Mouse (Mus musculus): Measurements from ENCODE around the gene Prss42. TPM values are rescaled to one million over a fixed set of nuclear protein-coding genes. Genes with fewer than 3 reads are reported as not detected.

Prss42 gene
- polyA plus RNA-seq, 1 experiment from 2014 or later: not detected

- no peaks in the 10 kb centered on the region for H3K36me3 ChIP-seq (ENCODE audit: inconsistent target)
- WGBS (ENCODE audit: missing documents): 87% methylated on average over 7 of the region's 7 CpGs
- H3K79me2 ChIP-seq (ENCODE audit: inconsistent target): no peaks in the 10 kb centered on the region
- no peak overlapping the region for H3K27ac ChIP-seq
- no peak overlapping the region for H3K4me3 ChIP-seq (ENCODE audit: inconsistent target)
Measured at GRCm38 (mm10) chr9:110821436-110821835, 23.5 kb downstream of the Prss42 start.

GRCm38 (mm10) chr9:110825426-110825825 is 27.5 kb downstream of the Prss42 start:
- Histone ChIP-seq H3K36me3 (ENCODE audit: inconsistent target) (no peaks in the 10 kb centered on the region), H3K79me2 (ENCODE audit: inconsistent target) (no peaks in the 10 kb centered on the region), H3K27ac (no peak overlapping the region), H3K4me3 (ENCODE audit: inconsistent target) (no peak overlapping the region)
- 81% methylated on average over 4 of the region's 4 CpGs for WGBS (ENCODE audit: missing documents)

DNA sequence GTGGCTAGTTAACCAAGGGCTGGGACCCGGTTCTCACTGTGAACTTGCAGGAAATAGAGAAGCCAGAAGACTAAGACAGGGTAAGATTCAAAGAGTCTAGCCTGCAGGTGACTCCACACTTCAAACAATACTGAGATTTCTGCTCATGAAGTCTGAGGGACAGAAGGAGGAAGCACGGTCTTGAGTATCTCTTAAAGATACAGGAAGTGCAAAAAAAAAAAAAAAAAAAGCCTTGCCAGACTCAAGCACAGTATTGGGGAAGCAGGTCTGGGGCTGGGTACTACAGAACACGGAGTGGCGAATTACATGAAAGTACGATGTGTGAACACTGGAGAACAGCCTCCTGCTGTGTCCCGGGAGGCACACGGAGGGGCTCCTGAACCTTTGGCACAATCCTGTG is 27.9 kb downstream of the Prss42 start:
- H3K27ac ChIP-seq: no peak overlapping the region
- no peaks in the 10 kb centered on the region for H3K36me3 ChIP-seq (ENCODE audit: inconsistent target)
- no peak overlapping the region for H3K4me3 ChIP-seq (ENCODE audit: inconsistent target)
- WGBS (ENCODE audit: missing documents): 15% methylated on average over 7 of the region's 7 CpGs
- H3K79me2 ChIP-seq (ENCODE audit: inconsistent target): no peaks in the 10 kb centered on the region

GRCm38 (mm10) chr9:110826390-110826789 is 28.4 kb downstream of the Prss42 start, which contains the start of gene Prss43:
TSS of gene Prss43 (plus strand) at chr9:110826690.
- H3K4me3 ChIP-seq (ENCODE audit: inconsistent target): no peak within 1 kb of the TSS
- H3K27ac ChIP-seq: no peak within 1 kb of the TSS
- no peaks in the 10 kb centered on the region for H3K36me3 ChIP-seq (ENCODE audit: inconsistent target)
- 89% methylated on average over 1 of the region's 3 CpGs for WGBS (ENCODE audit: missing documents)
- H3K79me2 ChIP-seq (ENCODE audit: inconsistent target): no peaks in the 10 kb centered on the region

- no peaks in the 10 kb centered on the region for H3K36me3 ChIP-seq (ENCODE audit: inconsistent target)
- H3K79me2 ChIP-seq (ENCODE audit: inconsistent target): no peaks in the 10 kb centered on the region
- no peak overlapping the region for H3K27ac ChIP-seq
- H3K4me3 ChIP-seq (ENCODE audit: inconsistent target): no peak overlapping the region
- WGBS (ENCODE audit: missing documents): 87% methylated on average over 5 of the region's 5 CpGs
Measured at GRCm38 (mm10) chr9:110833021-110833420, 35.1 kb downstream of the Prss42 start.

DNA sequence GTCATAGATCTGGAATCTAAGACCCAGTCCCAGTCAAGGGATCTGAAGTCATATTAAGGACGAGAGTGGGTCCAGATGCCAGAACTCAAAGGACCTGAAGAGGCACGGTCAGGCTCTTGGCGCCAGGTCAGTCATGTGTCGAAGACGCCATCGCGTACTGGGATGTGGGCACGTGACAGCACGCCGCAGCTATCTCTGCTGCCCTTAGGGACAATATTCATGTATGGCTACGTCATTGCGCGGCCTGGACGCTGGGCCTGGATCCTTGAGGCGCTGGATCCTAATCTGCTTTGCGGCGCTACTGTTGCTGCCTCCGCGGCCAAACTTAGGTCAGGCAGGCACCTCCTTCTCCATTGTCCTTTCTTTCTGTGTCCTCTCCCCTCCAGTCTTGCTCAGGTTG is 36.4 kb downstream of the Prss42 start, which contains the start of gene Prss45:
Prss45 (plus strand) TSS at position 178 of the 400 bp plus-strand sequence.
- WGBS (ENCODE audit: missing documents): 95% methylated on average over 19 of the region's 19 CpGs
- no peak within 1 kb of the TSS for H3K4me3 ChIP-seq (ENCODE audit: inconsistent target)
- no peak within 1 kb of the TSS for H3K27ac ChIP-seq
- H3K36me3 ChIP-seq (ENCODE audit: inconsistent target): no peaks in the 10 kb centered on the region
- no peaks in the 10 kb centered on the region for H3K79me2 ChIP-seq (ENCODE audit: inconsistent target)

DNA sequence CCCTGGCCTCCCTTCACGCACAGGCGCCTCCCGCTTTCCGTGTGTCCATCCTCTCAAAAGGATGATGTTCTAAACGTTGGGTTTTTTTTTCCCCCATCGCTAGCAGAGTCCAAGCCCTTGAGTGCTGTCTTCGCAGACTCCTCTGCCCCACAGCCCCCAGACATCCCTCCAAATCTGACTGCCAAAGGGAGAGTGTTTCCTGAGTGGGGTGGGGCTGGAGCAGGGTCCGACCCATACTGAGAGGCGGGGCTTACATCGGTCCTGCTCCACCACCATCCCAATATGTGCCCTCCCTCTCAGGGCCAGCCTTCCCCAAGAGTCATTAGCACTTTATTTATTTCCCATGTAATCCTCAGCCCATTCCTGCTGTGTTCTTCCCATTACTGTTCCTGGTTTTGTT is 37.0 kb downstream of the Prss42 start:
- H3K79me2 ChIP-seq (ENCODE audit: inconsistent target): no peaks in the 10 kb centered on the region
- no peak overlapping the region for H3K27ac ChIP-seq
- no peak overlapping the region for H3K4me3 ChIP-seq (ENCODE audit: inconsistent target)
- WGBS (ENCODE audit: missing documents): 77% methylated on average over 10 of the region's 10 CpGs
- no peaks in the 10 kb centered on the region for H3K36me3 ChIP-seq (ENCODE audit: inconsistent target)

DNA sequence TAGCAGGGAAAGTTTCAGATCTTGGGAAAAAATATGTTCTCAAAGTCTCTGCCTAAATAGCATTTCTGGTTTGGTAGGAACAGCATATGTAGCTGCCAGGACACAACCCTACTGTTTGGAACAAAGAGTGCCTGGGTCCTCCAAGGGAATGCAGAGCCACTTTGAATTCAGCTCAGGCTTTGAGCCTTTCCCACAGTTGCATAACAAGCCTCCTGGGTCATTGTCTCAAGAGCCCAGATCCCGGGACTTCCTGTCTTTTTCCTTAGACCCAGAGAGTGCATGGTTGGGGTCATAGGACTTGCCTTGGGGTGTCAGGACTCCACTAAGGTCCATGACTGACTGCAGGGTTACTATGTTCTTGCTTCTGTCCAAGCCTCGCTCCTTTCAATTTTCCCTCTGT is 38.1 kb downstream of the Prss42 start:
- no peaks in the 10 kb centered on the region for H3K36me3 ChIP-seq (ENCODE audit: inconsistent target)
- no peaks in the 10 kb centered on the region for H3K79me2 ChIP-seq (ENCODE audit: inconsistent target)
- H3K27ac ChIP-seq: no peak overlapping the region
- no peak overlapping the region for H3K4me3 ChIP-seq (ENCODE audit: inconsistent target)
- WGBS (ENCODE audit: missing documents): 72% methylated on average over 2 of the region's 2 CpGs

DNA sequence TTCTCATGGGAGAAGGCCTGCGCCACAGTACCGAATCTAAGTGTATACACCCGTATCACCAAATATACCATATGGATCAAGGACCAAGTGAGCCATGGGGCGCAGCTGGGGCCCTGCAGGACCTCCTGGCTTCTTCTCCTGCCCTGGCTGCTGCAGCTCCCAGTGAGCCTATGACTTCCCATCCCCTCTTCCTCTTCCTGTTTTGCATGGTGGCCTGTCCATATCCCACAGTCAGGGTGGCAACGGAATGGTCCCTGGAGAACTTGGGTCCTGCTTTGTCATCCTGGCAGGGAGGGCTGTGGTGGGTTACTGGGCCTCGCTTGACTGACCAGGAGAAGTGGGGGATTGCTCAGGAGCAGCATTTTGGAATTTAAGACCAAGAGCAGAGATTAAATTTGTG is 42.9 kb downstream of the Prss42 start:
- H3K4me3 ChIP-seq (ENCODE audit: inconsistent target): no peak overlapping the region
- no peaks in the 10 kb centered on the region for H3K79me2 ChIP-seq (ENCODE audit: inconsistent target)
- H3K27ac ChIP-seq: peak overlapping the region; percentile 60
- WGBS (ENCODE audit: missing documents): 69% methylated on average over 6 of the region's 6 CpGs
- H3K36me3 ChIP-seq (ENCODE audit: inconsistent target): no peaks in the 10 kb centered on the region

GRCm38 (mm10) chr9:110841438-110841837 is 43.5 kb downstream of the Prss42 start:
- peak overlapping the region; percentile 60 for H3K27ac ChIP-seq
- H3K79me2 ChIP-seq (ENCODE audit: inconsistent target): no peaks in the 10 kb centered on the region
- WGBS (ENCODE audit: missing documents): 0% methylated on average over 2 of the region's 2 CpGs
- no peaks in the 10 kb centered on the region for H3K36me3 ChIP-seq (ENCODE audit: inconsistent target)
- no peak overlapping the region for H3K4me3 ChIP-seq (ENCODE audit: inconsistent target)

DNA sequence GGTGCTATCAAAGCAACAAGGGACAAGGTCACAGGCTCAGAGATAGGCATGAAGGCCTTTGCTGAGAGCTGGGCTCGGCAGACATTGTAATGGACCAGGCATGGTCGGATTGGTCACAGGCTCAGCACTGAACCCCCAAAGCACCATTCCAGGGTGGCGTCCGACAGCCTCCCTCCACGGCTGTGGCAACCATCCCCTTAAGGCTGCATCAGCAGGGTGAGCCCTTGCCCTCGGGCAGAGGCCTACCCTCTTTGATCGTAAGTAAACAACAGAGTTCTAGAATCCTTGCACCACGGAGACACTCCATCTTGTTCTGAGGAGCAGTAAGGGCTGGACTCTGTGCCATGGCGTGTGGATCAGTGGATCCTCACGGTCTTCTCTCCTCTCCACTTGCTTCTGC is 46.2 kb downstream of the Prss42 start, which contains the start of gene Prss46:
Prss46 (plus strand) TSS at position 301 of the 400 bp plus-strand sequence.
- Histone ChIP-seq H3K4me3 (ENCODE audit: inconsistent target) (no peak within 1 kb of the TSS), H3K27ac (no peak within 1 kb of the TSS), H3K79me2 (ENCODE audit: inconsistent target) (no peaks in the 10 kb centered on the region), H3K36me3 (ENCODE audit: inconsistent target) (no peaks in the 10 kb centered on the region)
- WGBS (ENCODE audit: missing documents): 98% methylated on average over 10 of the region's 10 CpGs

GRCm38 (mm10) chr9:110849162-110849561 is 51.2 kb downstream of the Prss42 start:
- Histone ChIP-seq H3K27ac (no peak overlapping the region), H3K36me3 (ENCODE audit: inconsistent target) (no peaks in the 10 kb centered on the region), H3K79me2 (ENCODE audit: inconsistent target) (no peaks in the 10 kb centered on the region), H3K4me3 (ENCODE audit: inconsistent target) (no peak overlapping the region)
- WGBS (ENCODE audit: missing documents): 83% methylated on average over 7 of the region's 7 CpGs

Other genes starting within 250 kb of the Prss42 start
- gene Nradd, start 173.7 kb upstream of the Prss42 start, polyA plus RNA-seq (2018): 0.95 to 4.3 TPM (median 2.3 TPM) in 3 replicates
- gene Nbeal2, start 144.0 kb upstream of the Prss42 start, polyA plus RNA-seq (2018): 8.6 to 16.6 TPM (median 14.0 TPM) in 3 replicates
- 80.9 to 152 TPM (median 147 TPM) in 3 replicates for gene Ccdc12, start 141.7 kb upstream of the Prss42 start, polyA plus RNA-seq (2018)
- gene Myl3, start 56.3 kb upstream of the Prss42 start, polyA plus RNA-seq (2018): not detected in 3 replicates
- gene Pth1r, start 51.0 kb upstream of the Prss42 start, polyA plus RNA-seq (2018): 0.16 TPM in 1 of 3 replicates, not detected in the others
- gene Prss44, start 15.8 kb downstream of the Prss42 start, polyA plus RNA-seq (2018): not detected in 3 replicates
- not detected in 3 replicates for gene Prss43, start 28.5 kb downstream of the Prss42 start, polyA plus RNA-seq (2018)
- gene Prss45, start 36.4 kb downstream of the Prss42 start, polyA plus RNA-seq (2018): not detected in 3 replicates
- gene Prss46, start 46.3 kb downstream of the Prss42 start, polyA plus RNA-seq (2018): 0.11 to 0.51 TPM in 2 of 3 replicates, not detected in the other
- gene Prss50, start 59.8 kb downstream of the Prss42 start, polyA plus RNA-seq (2018): not detected in 3 replicates
- gene Als2cl, start 81.7 kb downstream of the Prss42 start, polyA plus RNA-seq (2018): 5.1 to 14.0 TPM (median 6.6 TPM) in 3 replicates
- gene Tmie, start 81.9 kb downstream of the Prss42 start, polyA plus RNA-seq (2018): 0.10 to 0.43 TPM (median 0.26 TPM) in 3 replicates
- gene Fam240a, start 118.7 kb downstream of the Prss42 start, polyA plus RNA-seq (2018): not detected in 3 replicates
- not detected in 3 replicates for gene Tdgf1, start 148.0 kb downstream of the Prss42 start, polyA plus RNA-seq (2018)
- gene Lrrc2, start 153.4 kb downstream of the Prss42 start, polyA plus RNA-seq (2018): not detected in 3 replicates
- not detected in 3 replicates for gene Rtp3, start 192.4 kb downstream of the Prss42 start, polyA plus RNA-seq (2018)
- 1.6 to 15.3 TPM (median 4.9 TPM) in 3 replicates for gene Ltf, start 221.1 kb downstream of the Prss42 start, polyA plus RNA-seq (2018)

Measured in macrophage (primary cell).